Mouse (Mus musculus): ENCODE data around the gene Cmtm3.

- no peak for TF ChIP-seq POLR2A (IDR thresholded peaks at IDR 0.05; ENCODE audit: low read depth, low read length)
- no peak for TF ChIP-seq CTCF (IDR thresholded peaks at IDR 0.05; ENCODE audit: borderline replicate concordance, insufficient read depth, low read length)
Measured at GRCm38 (mm10) chr8:104371121-104371520, 31.9 kb downstream of the Cmtm3 start.
